Mouse (Mus musculus): ENCODE measurements around the gene Dnase1l2. TPM values are rescaled to one million over a fixed set of nuclear protein-coding genes. Genes with fewer than 3 reads are reported as not detected.

Gene Dnase1l2
- polyA plus RNA-seq, 1 experiment = 0.15 TPM

DNA sequence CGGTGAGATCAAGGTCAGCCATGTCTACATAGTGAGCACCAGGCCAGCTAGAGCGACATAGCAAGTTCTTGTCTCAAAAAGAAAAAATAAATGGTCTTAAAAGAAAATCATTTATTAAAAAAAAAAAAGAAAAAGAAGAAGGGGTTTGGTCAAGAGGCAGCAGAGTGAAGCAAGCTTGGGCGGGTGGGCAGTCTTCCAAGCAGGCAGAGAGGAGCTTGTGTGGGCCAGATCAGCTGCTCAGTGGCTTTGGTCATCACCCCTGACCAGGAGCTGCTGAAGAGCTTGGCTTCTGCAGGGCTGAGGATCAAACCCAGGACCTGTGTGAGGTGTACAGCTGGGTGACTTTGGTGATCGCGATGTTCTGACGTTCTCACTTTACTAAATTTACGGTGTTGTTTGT, 48.4 kb downstream of the Dnase1l2 start:
- TF ChIP-seq GATA1 (IDR thresholded peaks at IDR 0.05; ENCODE audit: low read length) (no peak), TAL1 (IDR thresholded peaks at IDR 0.05; ENCODE audit: low read length) (no peak)
- Histone ChIP-seq H3K27me3 (ENCODE audit: control insufficient read depth) (no peaks in the 10 kb centered on the region), H3K4me1 (ENCODE audit: control insufficient read depth) (peaks cover 2% of the 10 kb centered on the region; the same call in 1 of the 2 replicates), H3K9me3 (ENCODE audit: control insufficient read depth, low read length) (no peaks in the 10 kb centered on the region), H3K4me3 (replicated peaks) (no peak overlapping the region), H3K36me3 (ENCODE audit: control insufficient read depth) (peaks cover 87% of the 10 kb centered on the region)

- Histone ChIP-seq H3K27me3 (ENCODE audit: control insufficient read depth) (no peaks in the 10 kb centered on the region), H3K9me3 (ENCODE audit: control insufficient read depth, low read length) (no peaks in the 10 kb centered on the region), H3K4me1 (ENCODE audit: control insufficient read depth) (peaks cover 2% of the 10 kb centered on the region; the same call in 1 of the 2 replicates), H3K36me3 (ENCODE audit: control insufficient read depth) (peaks cover 87% of the 10 kb centered on the region), H3K4me3 (replicated peaks) (no peak overlapping the region)
- TF ChIP-seq GATA1 (IDR thresholded peaks at IDR 0.05; ENCODE audit: low read length) = no peak
- no peak for TF ChIP-seq TAL1 (IDR thresholded peaks at IDR 0.05; ENCODE audit: low read length)
Measured at GRCm38 (mm10) chr17:24393527-24393926, 49.4 kb downstream of the Dnase1l2 start.

DNA sequence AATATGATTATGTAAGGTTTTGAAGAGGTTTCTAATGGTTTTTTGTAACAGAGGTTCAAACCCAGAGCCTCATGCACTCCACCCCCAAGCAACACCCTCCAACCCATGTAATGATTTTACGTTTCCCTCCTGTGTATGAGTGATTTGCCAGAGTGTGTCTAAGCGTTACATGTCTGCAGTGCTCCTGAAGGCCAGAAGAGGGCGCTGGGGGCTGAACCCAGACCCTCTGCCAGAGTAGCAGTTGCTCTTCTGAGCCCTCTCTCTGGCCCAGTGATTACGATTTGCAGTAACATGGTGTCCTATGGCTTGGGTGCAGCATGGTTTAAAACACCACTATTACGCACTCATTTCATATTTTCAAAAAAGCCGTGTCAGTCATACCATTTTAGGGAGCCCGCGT, 51.8 kb downstream of the Dnase1l2 start:
- TF ChIP-seq GATA1 (IDR thresholded peaks at IDR 0.05; ENCODE audit: low read length) (no peak), TAL1 (IDR thresholded peaks at IDR 0.05; ENCODE audit: low read length) (no peak)
- H3K27me3 ChIP-seq (ENCODE audit: control insufficient read depth) = no peaks in the 10 kb centered on the region
- H3K4me1 ChIP-seq (ENCODE audit: control insufficient read depth) = no peaks in the 10 kb centered on the region
- H3K9me3 ChIP-seq (ENCODE audit: control insufficient read depth, low read length) = no peaks in the 10 kb centered on the region
- peaks cover 86% of the 10 kb centered on the region for H3K36me3 ChIP-seq (ENCODE audit: control insufficient read depth)
- H3K4me3 ChIP-seq (replicated peaks) = no peak overlapping the region

Other genes starting within 250 kb of the Dnase1l2 start
- gene Tbc1d24, start 237.5 kb downstream of the Dnase1l2 start, polyA plus RNA-seq (2012) = 0.44 and 0.61 TPM in 2 replicates
- gene Ntn3, start 233.6 kb downstream of the Dnase1l2 start, polyA plus RNA-seq (2012) = 0.36 and 0.47 TPM in 2 replicates
- 5.8 and 7.7 TPM in 2 replicates for gene Tedc2, start 222.3 kb downstream of the Dnase1l2 start, polyA plus RNA-seq (2012)
- gene Ccnf, start 191.6 kb downstream of the Dnase1l2 start, polyA plus RNA-seq (2012) = 14.4 and 15.8 TPM in 2 replicates
- gene Abca17, start 92.0 kb downstream of the Dnase1l2 start, polyA plus RNA-seq (2012) = not detected in 2 replicates
- gene Abca3, start 91.2 kb downstream of the Dnase1l2 start, polyA plus RNA-seq (2012) = 1.7 TPM in 2 replicates
- 18.1 and 24.0 TPM in 2 replicates for gene Rnps1, start 28.5 kb downstream of the Dnase1l2 start, polyA plus RNA-seq (2012)
- 9.3 and 10.6 TPM in 2 replicates for gene Eci1, start 16.5 kb downstream of the Dnase1l2 start, polyA plus RNA-seq (2012)
- gene E4f1, start 27.2 kb upstream of the Dnase1l2 start, polyA plus RNA-seq (2012) = 6.2 and 7.3 TPM in 2 replicates
- gene Pgp, start 27.3 kb upstream of the Dnase1l2 start, polyA plus RNA-seq (2012) = 13.0 and 15.1 TPM in 2 replicates
- not detected in 2 replicates for gene Bricd5, start 30.8 kb upstream of the Dnase1l2 start, polyA plus RNA-seq (2012)
- gene Mlst8, start 36.0 kb upstream of the Dnase1l2 start, polyA plus RNA-seq (2012) = 1.4 and 1.7 TPM in 2 replicates
- not detected in 2 replicates for gene Caskin1, start 45.5 kb upstream of the Dnase1l2 start, polyA plus RNA-seq (2012)
- 11.3 and 12.7 TPM in 2 replicates for gene Traf7, start 84.8 kb upstream of the Dnase1l2 start, polyA plus RNA-seq (2012)
- gene Rab26, start 91.1 kb upstream of the Dnase1l2 start, polyA plus RNA-seq (2012) = 0.09 TPM in 1 of 2 replicates, not detected in the other
- gene Pkd1, start 106.7 kb upstream of the Dnase1l2 start, polyA plus RNA-seq (2012) = 0.14 and 0.21 TPM in 2 replicates
- 4.0 and 5.2 TPM in 2 replicates for gene Tsc2, start 189.5 kb upstream of the Dnase1l2 start, polyA plus RNA-seq (2012)
- 0.04 and 0.23 TPM in 2 replicates for gene Nthl1, start 189.6 kb upstream of the Dnase1l2 start, polyA plus RNA-seq (2012)
- gene Slc9a3r2, start 207.2 kb upstream of the Dnase1l2 start, polyA plus RNA-seq (2012) = 0.04 and 0.18 TPM in 2 replicates
- gene Npw, start 215.4 kb upstream of the Dnase1l2 start, polyA plus RNA-seq (2012) = not detected in 2 replicates
- gene Zfp598, start 226.6 kb upstream of the Dnase1l2 start, polyA plus RNA-seq (2012) = 7.3 and 7.6 TPM in 2 replicates
- gene Syngr3, start 246.8 kb upstream of the Dnase1l2 start, polyA plus RNA-seq (2012) = not detected in 2 replicates